Mouse (Mus musculus): ENCODE results near the gene 1700029I15Rik. TPM values are rescaled to one million over a fixed set of nuclear protein-coding genes. Genes with fewer than 3 reads are reported as not detected.

1700029I15Rik gene
- 1.9 and 2.1 TPM in 2 replicates for polyA plus RNA-seq (2015; fragmentation: Nextera tagmentation; extraction: Ambion mirVana)

GRCm38 (mm10) chr2:92381901-92382588, at the start of gene 1700029I15Rik:
1700029I15Rik (plus strand) TSS chr2:92382538.
- no peak for ATAC-seq
- Histone ChIP-seq H3K9me3 (ENCODE audit: low read length) (no peaks in the 10 kb centered on the region), H3K36me3 (replicated peaks; ENCODE audit: insufficient read depth, low read length) (peaks cover 53% of the 10 kb centered on the region), H3K27ac (ENCODE audit: low read depth) (no peak within 1 kb of the TSS), H3K4me3 (ENCODE audit: low read depth, low read length) (no peak within 1 kb of the TSS), H3K27me3 (ENCODE audit: insufficient read depth, low read length) (no peaks in the 10 kb centered on the region), H3K4me1 (ENCODE audit: insufficient read depth) (0 out of 2 replicates have a peak, but pooled peaks cover 1% of the 10 kb centered on the region), H3K4me2 (ENCODE audit: low read depth, low read length) (no peak within 1 kb of the TSS), H3K9ac (replicated peaks) (no peak within 1 kb of the TSS)
- TF ChIP-seq CTCF (IDR thresholded peaks at IDR 0.05; ENCODE audit: low read depth) = no peak
- no peak for TF ChIP-seq EP300 (IDR thresholded peaks at IDR 0.05; ENCODE audit: low read depth)
- DNase-seq = no peak
- 87% methylated on average over 5 of the region's 5 CpGs for WGBS (ENCODE audit: insufficient replicate concordance)

GRCm38 (mm10) chr2:92342418-92342817, 39.9 kb upstream of the 1700029I15Rik start:
- Histone ChIP-seq H3K4me3 (ENCODE audit: low read depth, low read length) (no peak overlapping the region), H3K27ac (ENCODE audit: low read depth) (no peak overlapping the region), H3K27me3 (ENCODE audit: insufficient read depth, low read length) (no peaks in the 10 kb centered on the region), H3K4me1 (ENCODE audit: insufficient read depth) (no peaks in the 10 kb centered on the region), H3K4me2 (ENCODE audit: low read depth, low read length) (no peak overlapping the region), H3K9me3 (ENCODE audit: low read length) (no peaks in the 10 kb centered on the region), H3K9ac (replicated peaks) (no peak overlapping the region), H3K36me3 (replicated peaks; ENCODE audit: insufficient read depth, low read length) (peaks cover 13% of the 10 kb centered on the region; the same call in 1 of the 2 replicates)
- TF ChIP-seq EP300 (IDR thresholded peaks at IDR 0.05; ENCODE audit: low read depth) (no peak), CTCF (IDR thresholded peaks at IDR 0.05; ENCODE audit: low read depth) (no peak)
- ATAC-seq (no peak), DNase-seq (no peak)

GRCm38 (mm10) chr2:92347191-92347590, 35.1 kb upstream of the 1700029I15Rik start:
- no peak overlapping the region for H3K4me2 ChIP-seq (ENCODE audit: low read depth, low read length)
- H3K9ac ChIP-seq (replicated peaks) = no peak overlapping the region
- H3K9me3 ChIP-seq (ENCODE audit: low read length) = no peaks in the 10 kb centered on the region
- 56% methylated on average over 2 of the region's 2 CpGs for whole genome bisulfite sequencing (ENCODE audit: insufficient replicate concordance)
- no peak overlapping the region for H3K27ac ChIP-seq (ENCODE audit: low read depth)
- TF ChIP-seq CTCF (IDR thresholded peaks at IDR 0.05; ENCODE audit: low read depth) = no peak
- TF ChIP-seq EP300 (IDR thresholded peaks at IDR 0.05; ENCODE audit: low read depth) = no peak
- H3K4me3 ChIP-seq (ENCODE audit: low read depth, low read length) = no peak overlapping the region
- H3K4me1 ChIP-seq (ENCODE audit: insufficient read depth) = peaks cover 8% of the 10 kb centered on the region; the same call in 1 of the 2 replicates
- peaks cover 26% of the 10 kb centered on the region for H3K36me3 ChIP-seq (replicated peaks; ENCODE audit: insufficient read depth, low read length)
- no peaks in the 10 kb centered on the region for H3K27me3 ChIP-seq (ENCODE audit: insufficient read depth, low read length)
- DNase-seq (no peak), ATAC-seq (no peak)

GRCm38 (mm10) chr2:92349589-92350425, 32.5 kb upstream of the 1700029I15Rik start:
- Histone ChIP-seq H3K4me3 (ENCODE audit: low read depth, low read length) (no peak overlapping the region), H3K9me3 (ENCODE audit: low read length) (no peaks in the 10 kb centered on the region), H3K27ac (ENCODE audit: low read depth) (peak overlapping the region; percentile 22; the same call in 1 of the 2 replicates), H3K27me3 (ENCODE audit: insufficient read depth, low read length) (no peaks in the 10 kb centered on the region), H3K4me2 (ENCODE audit: low read depth, low read length) (no peak overlapping the region), H3K9ac (replicated peaks) (no peak overlapping the region), H3K4me1 (ENCODE audit: insufficient read depth) (peaks cover 8% of the 10 kb centered on the region; the same call in 1 of the 2 replicates), H3K36me3 (replicated peaks; ENCODE audit: insufficient read depth, low read length) (peaks cover 21% of the 10 kb centered on the region)
- peak; percentile 58 for ATAC-seq
- TF ChIP-seq CTCF (IDR thresholded peaks at IDR 0.05; ENCODE audit: low read depth) (no peak), EP300 (IDR thresholded peaks at IDR 0.05; ENCODE audit: low read depth) (no peak)
- WGBS (ENCODE audit: insufficient replicate concordance) = 66% methylated on average over 6 of the region's 6 CpGs
- DNase-seq = no peak

GRCm38 (mm10) chr2:92350686-92351085, 31.7 kb upstream of the 1700029I15Rik start:
- ATAC-seq (peak; percentile 84), DNase-seq (no peak)
- Histone ChIP-seq H3K4me2 (ENCODE audit: low read depth, low read length) (no peak overlapping the region), H3K4me3 (ENCODE audit: low read depth, low read length) (no peak overlapping the region), H3K27me3 (ENCODE audit: insufficient read depth, low read length) (no peaks in the 10 kb centered on the region), H3K9me3 (ENCODE audit: low read length) (no peaks in the 10 kb centered on the region), H3K4me1 (ENCODE audit: insufficient read depth) (peaks cover 8% of the 10 kb centered on the region; the same call in 1 of the 2 replicates), H3K9ac (replicated peaks) (no peak overlapping the region), H3K27ac (ENCODE audit: low read depth) (peak overlapping the region; percentile 23), H3K36me3 (replicated peaks; ENCODE audit: insufficient read depth, low read length) (peaks cover 18% of the 10 kb centered on the region)
- 53% methylated on average over 5 of the region's 5 CpGs for WGBS (ENCODE audit: insufficient replicate concordance)
- TF ChIP-seq CTCF (IDR thresholded peaks at IDR 0.05; ENCODE audit: low read depth) = no peak
- no peak for TF ChIP-seq EP300 (IDR thresholded peaks at IDR 0.05; ENCODE audit: low read depth)

- 72% methylated on average over 5 of the region's 5 CpGs for WGBS (ENCODE audit: insufficient replicate concordance)
- H3K4me2 ChIP-seq (ENCODE audit: low read depth, low read length) = no peak overlapping the region
- H3K4me3 ChIP-seq (ENCODE audit: low read depth, low read length) = no peak overlapping the region
- H3K27ac ChIP-seq (ENCODE audit: low read depth) = no peak overlapping the region
- H3K9ac ChIP-seq (replicated peaks) = no peak overlapping the region
- ATAC-seq = no peak
- no peaks in the 10 kb centered on the region for H3K9me3 ChIP-seq (ENCODE audit: low read length)
- DNase-seq = no peak
- TF ChIP-seq CTCF (IDR thresholded peaks at IDR 0.05; ENCODE audit: low read depth) (no peak), EP300 (IDR thresholded peaks at IDR 0.05; ENCODE audit: low read depth) (no peak)
- no peaks in the 10 kb centered on the region for H3K27me3 ChIP-seq (ENCODE audit: insufficient read depth, low read length)
- H3K4me1 ChIP-seq (ENCODE audit: insufficient read depth) = peaks cover 8% of the 10 kb centered on the region; the same call in 1 of the 2 replicates
- H3K36me3 ChIP-seq (replicated peaks; ENCODE audit: insufficient read depth, low read length) = peaks cover 38% of the 10 kb centered on the region
Observed at GRCm38 (mm10) chr2:92353402-92353801, 28.9 kb upstream of the 1700029I15Rik start.

Data from liver, postnatal 0 days (tissue).